Mouse (Mus musculus): Measurements from ENCODE around the gene Snn.

DNA sequence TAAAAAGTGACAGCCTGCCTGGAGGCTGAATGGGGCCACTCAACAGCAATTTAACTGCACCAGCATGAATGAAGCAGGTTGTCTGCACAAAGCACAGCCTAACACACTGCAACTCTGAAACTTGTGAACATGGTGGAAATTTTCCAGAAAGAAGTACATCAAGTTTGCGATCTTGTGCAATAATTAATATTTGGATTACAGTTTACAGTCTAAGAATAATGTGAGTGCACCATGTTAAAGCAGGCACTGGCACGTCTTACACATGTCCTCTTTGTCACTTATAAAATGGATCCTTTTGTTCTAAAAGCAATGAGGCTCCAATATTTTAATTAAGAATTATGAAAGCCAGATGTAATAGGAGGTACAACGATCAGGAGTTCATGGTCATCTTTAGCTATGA is 36.6 kb downstream of the Snn start:
- no peak for TF ChIP-seq CTCF (IDR thresholded peaks at IDR 0.05; ENCODE audit: insufficient read depth, low read length)
- no peak for TF ChIP-seq POLR2A (IDR thresholded peaks at IDR 0.05; ENCODE audit: borderline replicate concordance, extremely low read depth, low read depth, low read length)

Data from lung, adult 2 months (tissue).